Mouse (Mus musculus) v-Abl transformed pro-B cells (cell line): Measurements from ENCODE around the gene Sdk2.

Experiments used
- in situ Hi-C, 2 experiments: fragments of 400-800 bp; cut with MboI; formaldehyde crosslinking; loops; one replicate each; pipeline ENCODE4 v1.15.1; 2025; ENCODE audit not compliant: unreplicated experiment in 2 of 2

The Sdk2 gene

DNA sequence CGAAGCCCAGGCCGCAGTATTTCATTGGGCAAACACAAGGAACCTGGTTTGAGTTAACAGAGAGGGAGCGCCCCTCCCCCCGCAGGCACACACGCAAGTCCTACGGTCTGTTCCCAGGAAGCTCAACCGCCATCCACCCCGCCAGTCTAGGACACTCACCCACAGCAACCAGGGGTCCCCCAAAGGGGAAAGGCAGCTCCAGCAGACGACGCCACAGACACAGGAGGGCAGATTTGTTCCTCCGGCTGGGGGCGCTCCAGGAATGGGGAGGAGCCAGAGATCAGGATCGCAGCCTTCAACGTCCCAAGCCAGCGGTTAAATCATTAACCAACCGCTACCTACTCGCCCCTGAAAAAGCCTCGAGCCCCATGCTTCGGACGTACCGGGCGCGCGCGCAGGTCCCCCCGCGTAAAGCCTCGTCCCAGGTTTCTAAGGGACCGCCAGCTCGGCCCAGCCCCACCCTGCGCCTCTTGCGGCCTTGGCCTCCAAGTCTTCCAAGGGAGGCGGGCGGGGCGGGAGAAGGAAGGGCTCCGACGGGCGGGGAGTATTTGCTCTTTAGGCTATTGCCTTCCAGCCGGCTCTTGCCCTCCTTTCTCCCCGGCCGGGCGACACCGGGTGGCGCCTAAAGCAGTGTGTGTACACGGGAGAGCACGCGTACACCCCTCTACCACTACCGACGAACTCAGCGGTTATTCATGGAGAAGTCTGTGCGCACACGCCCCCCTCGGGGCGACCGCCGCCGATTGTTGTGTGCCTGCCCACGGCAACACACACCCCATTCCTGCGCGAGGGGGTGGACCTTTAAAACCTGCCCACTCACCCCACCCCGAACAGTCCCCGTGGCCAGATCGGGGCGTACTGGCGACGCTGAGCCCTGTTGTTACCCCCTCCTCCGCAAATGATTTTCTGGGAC is 316.0 kb downstream of the Sdk2 start:
- in situ Hi-C loops: no loop called here

DNA sequence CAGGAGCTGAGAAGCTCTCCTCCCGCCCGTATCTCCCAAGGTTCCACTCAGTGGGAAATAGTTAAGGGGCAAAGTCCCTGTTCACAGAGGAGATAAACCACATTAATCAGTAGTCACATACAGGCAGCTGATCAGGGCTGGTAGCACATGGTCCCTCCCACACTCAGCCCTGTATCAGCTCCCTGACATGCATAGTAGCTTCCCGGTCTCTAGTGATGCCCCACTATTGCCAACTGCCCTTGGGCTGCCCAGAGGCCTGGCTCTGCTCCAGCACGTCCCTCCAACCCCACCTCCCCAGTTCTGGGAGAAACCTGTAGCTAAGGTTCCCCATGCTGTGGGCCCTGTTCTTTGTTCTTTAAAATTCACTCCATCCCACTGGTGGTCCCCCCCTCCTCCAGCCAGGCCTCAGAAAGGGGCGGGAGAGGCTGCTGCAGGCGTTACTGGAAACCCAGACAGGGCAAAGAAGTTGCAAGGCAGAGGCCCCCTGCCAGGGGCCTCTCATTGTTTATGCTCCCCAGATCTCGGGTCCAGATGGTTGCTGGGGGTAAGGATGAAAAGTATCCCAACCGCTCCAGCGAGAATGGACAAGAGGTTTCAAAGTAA is 317.0 kb downstream of the Sdk2 start:
- in situ Hi-C loops: no loop called here

DNA sequence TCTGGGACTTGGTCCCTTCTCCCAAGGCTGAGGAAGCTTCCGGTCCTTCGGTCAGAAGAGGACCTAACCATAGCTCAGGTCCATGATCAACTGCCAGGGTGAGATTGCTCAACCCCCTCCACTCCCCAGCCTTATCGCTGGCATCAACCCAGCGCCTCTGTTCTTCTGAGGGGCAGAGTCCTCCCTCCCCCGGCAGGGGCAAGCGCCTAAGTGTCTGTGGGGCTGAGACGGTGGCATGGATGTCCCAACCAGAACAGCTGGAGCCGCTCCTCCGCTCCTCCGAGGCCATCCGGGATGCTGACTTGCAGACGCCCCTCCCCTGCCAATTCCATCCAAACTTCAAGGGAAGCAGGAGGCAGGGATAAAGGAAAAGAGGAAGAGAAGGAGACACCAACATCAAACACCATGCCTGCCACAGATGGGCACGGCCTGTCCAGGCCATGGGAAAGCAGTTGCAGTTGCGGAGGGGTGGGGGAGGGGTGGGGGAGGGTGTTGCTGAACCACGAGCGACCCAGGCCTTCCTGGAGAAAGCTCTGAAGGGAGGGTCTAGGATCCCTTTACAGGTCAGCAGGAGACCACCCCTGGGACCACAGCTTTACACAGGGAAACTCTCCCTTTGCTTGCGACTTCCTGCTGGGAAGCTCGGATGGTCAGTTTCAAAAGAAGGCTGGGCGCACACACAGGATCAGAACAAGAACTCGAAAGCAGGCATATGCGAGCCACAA is 317.9 kb downstream of the Sdk2 start:
- in situ Hi-C loops: no loop called here

DNA sequence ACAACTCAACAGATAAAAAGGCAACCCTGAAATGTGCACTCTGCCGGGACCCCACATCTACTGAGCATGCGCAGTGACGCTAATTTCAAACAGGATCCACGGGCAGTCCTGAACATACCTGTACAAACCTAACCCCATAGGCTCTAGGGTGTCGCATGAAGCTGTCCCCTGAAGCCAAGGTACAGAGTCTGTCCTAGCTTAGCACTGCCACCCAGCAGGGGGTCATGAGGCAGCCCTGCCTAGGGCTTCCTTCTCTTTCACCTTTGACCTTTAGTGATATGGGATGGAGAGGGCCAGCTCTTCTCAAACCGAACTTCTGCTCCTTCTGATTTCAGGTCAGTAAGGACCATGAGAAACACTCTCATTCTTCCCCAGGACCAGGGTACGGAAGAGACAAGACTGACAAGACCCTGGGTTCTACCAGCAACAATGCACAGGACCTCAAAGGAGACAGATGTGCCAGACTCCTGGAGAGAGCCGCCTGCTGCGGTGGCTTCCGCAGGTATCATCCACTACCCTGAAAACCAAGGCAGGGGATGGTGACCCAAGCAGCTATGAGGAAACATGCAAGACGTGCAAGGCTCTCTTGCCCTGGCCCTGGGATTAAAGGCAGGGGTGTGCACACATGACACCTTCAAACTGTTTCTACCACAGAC is 319.0 kb downstream of the Sdk2 start:
- in situ Hi-C loops: no loop called here

DNA sequence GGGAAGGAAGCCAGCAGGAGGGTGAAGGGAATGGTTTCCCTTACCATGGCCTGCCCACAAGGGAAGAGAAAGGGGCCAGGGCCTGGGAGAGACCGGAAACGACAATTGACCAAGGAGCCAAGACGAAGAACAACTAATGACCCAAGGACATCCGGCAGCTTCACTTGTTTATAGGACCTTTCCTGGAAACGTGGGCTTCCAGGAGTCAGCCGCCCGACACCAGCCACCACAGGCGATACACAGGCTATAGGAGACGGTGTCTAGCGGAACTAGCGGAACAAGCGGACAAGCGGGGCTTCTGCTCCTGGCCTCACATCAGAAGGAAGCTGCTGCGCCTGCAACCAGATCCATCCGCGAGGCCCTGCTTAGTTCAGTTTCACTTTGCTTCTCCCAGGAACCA is 319.8 kb downstream of the Sdk2 start:
- in situ Hi-C loops: no loop called here

DNA sequence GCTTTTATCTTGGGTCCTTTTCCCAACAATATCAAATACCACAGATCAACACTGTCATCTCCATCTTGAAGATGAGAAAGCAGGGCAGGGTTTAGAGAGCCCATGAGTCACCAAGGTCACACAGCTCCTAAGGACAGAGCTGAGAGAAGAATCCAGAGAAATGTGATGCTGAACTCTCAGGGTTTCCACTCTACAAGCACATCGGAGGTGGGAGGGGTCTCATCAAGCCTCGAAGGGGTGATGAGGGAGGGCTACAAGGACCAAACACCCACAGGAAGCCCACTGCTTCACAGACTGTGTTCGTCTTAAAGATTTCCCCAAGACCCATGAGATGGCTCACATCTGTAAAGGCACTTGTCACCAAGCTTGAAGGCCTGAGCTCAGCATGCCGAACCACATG is 320.9 kb downstream of the Sdk2 start:
- in situ Hi-C loops: no loop called here

DNA sequence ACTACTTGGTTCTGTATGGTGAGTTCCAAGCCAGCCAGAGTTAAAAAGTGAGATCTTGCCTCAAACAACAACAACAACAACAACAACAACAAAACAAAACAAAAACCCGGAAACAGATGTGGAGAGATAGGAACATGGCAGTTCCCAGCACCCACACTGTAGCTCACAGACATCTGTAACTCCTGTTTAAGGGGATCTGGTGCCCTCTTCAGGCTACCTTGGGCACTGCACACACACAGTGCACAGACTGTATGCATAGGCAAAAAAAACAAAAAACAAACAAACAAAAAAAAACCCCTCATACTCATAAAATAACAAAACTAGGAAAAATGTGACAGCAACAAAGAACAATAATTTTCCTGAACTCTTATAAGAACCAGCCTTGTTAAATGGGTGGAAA is 323.8 kb downstream of the Sdk2 start:
- in situ Hi-C loops: no loop called here

DNA sequence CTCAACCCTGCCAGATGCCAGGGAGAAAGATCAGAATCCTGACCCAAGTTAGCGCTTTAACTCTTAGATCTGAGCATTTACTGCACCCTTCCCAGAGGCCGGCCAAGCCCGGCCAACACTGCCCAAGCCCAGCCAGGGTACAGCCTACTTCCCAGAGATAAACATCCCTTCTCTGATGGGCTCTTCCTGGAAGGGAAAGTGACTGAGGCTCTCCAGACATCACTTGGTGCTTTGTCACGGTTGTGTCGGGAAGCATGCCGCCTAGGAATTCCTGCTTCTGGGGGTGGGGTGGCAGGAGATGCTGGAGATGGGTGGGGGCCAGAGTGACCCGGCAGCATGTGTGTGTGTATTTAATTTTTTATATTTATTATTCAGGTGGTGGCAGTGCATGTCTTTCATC is 326.7 kb downstream of the Sdk2 start:
- in situ Hi-C loops: no loop called here

DNA sequence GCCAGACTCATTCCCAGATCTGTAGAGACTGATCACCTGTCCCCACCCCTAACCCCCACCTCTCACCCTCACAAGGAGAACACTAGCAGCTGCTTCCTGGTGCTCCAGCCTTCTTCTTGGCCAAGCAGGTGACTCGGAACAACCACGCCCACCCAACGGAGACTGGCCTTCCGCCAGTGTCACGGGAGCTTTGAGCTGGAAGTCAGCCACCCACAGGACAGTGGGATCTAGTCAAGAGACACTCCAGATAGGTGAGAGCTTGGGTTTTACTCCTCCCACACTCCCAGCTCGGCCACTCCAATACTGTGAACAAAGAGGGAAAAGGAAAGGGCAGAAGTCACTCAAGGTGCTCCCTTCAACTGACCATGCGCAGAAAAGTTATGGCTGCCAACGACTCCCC is 327.6 kb downstream of the Sdk2 start:
- in situ Hi-C loops: no loop called here

DNA sequence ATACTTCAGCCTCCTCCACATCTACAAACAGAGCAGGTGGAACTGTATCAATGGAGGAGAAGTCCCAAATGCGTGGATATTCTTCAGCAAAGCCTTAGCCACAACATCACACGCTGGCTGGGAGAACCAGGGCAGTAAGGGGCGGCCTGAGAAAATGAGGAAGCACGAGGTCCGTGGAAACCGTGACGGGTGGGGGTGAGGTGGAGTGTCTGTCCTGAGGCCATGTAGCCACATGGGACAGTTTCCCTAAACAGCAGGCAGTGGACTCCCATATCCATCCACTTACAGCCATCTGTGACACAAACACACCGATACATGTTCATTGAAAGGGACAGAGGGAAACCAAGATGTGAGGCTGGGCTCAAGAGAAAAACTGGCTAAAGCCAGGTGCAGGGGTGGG is 328.9 kb downstream of the Sdk2 start:
- in situ Hi-C loops: no loop called here

DNA sequence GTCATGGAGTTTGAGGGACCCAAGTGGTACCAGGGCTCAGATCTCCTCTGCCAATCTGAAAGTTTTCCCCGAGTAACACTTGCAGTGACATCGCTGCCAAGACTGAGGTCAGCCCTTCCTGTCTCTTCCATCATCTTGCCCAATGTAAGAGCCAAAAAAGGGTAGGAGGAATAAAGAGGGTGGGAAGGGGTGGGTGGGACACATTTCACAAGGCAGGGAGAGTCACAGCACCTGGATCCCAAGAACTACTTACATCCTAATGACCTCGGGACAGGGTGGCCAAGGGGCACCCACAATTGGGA is 329.3 kb downstream of the Sdk2 start:
- in situ Hi-C loops: no loop called here

DNA sequence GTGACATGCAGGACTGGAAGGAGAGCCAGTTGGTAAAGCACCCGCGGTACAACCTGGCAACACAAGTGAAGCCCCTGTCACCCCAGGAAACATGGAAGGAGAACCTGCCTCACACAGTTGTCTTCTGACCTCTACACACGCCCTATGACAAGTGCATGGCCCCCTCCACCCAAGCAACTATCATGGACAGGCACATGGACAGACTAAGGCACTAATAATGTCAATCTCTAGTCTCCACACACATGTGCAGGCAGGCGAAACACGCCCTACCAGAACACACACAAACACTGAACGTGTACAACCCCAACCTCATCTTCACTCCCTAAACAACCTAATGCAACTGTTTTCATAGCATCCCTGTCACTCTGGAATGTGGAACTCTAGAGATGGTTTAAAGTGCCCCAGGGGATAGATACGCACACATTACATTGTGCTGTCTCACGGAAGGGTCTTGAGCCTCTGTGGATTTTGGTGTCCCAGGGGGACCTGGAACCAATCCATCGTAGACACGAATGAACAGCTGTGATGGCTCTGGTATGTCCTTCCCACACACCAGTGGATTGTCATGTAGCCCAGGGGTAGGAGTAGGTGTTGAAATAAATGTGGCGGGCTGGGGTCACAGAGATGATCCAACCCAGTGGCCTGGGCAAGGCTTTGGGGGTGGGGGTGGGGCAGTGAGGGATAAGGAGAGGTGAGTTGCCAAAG is 329.8 kb downstream of the Sdk2 start:
- in situ Hi-C loops: no loop called here

DNA sequence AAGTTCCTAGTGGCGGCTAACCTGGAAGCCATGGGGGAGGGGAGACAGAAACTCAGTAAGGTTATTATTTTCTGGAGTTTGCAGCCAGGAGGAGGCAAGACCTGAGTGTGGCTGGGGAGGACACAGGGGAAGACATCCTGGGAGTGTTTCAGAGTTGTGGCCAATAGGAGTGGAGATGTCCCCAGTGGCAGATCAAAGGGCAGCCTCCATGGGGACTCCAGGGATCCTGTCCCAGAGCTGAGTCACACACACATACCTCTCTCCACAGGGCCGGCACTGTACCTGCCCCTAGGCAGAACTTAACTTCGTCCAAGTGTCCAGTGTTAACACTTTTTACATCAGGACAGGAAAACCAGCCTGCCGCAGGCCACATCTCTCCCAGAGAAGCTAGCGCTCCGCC is 331.7 kb downstream of the Sdk2 start:
- in situ Hi-C loops: no loop called here

DNA sequence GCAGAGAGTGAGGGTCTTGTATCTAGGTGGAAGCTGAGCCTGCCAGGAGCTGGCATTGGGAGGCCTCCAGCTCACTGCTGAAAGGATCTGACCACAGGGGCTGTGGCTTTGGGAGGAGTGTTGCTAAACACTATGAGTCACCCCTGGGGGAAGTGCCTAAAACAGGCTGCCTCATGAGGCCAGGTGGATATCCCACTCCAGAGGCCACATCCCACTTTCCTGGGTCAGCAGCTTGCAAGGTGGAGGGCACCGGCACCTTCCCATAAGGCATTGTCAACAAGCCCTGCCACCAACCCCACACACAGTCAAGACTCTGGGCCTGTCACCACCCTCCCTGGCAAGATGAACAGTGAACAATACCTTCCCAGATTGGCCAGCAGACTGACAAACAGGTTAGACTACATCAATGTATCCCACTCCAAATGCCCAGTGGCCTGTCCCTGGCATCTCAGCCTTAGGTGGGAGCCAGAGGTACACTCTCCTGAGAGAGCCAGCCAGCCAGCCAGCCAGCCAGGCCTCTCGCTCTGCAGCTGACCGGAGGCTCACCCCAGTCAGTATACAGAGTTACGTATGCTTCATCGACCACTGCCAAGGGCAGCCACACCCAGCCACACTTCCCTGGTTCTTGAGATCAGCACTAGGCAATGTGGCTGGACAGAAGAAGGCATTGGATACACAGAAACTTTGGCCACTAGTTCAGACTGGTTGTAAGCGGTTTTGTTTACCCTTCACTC is 333.0 kb downstream of the Sdk2 start:
- in situ Hi-C loops: no loop called here

DNA sequence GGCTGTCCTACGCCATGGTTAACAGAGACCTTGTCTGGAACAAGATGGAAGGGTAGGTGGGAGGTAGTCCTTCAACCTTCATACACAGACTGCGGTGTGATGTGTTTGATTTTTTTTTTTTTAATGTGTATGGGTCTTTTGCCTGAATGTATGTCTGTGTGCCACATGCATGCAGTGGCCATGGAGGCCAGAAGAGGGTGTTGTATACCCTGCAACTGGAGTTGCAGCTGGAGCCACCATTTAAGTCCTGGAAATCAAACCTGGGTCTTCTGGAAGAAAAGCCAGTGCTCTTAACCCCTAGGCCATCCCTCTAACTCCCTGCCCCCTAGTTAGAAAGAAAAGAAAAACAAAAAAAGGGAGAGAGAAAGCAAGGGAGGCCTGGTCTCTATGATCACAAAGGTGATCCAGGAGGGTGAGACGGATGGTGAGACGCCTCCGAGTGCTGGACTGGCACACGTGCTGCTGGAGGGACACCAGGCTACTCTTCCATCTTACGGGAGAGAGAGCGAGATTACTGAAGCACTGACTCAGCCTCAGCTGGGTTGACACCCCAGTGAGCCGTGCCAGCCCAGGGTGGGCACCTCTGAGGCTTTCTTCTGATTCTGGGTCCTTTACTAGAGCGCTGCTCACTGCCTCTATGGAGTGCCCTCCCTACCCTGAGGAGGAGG is 334.8 kb downstream of the Sdk2 start:
- in situ Hi-C loops: no loop called here

DNA sequence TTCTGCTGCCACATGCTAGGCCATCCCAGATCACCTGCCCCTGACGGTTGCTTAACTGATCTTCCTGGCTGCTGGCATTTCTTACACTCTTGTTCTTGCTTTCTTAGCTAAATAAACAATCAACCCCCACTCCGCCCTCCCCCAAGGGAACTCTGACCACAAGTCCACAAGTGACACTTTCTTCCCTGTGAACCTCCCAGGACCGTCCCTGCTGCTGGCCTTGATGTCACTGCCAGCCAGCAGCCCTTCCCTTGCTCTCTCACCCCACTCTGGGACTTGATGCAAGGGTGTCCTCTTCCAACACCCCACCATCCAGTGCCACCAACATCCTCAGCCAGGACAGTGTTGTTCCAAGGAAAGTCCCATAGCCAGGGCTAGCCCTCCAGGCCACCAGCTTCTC is 336.0 kb downstream of the Sdk2 start:
- in situ Hi-C loops: no loop called here

DNA sequence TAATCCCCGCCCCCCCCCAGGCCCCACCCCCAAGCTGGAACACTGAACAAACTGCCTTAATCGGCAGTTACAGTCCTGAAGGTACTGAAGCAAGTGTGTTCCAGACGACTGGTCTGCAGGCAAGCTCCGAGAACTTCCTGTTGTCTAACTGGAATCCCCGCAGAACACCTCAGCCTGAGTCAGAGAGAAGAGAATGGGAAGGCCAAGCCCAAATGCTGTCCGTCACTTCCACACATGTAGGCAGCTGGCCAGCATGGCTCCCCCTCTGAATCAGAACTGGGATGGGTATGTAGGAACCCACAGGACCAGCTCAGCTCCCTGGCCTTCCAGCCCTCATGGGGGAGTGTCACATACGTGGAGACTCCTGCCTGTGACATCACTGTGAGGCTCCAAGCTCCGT is 336.9 kb downstream of the Sdk2 start:
- in situ Hi-C loops: no loop called here

DNA sequence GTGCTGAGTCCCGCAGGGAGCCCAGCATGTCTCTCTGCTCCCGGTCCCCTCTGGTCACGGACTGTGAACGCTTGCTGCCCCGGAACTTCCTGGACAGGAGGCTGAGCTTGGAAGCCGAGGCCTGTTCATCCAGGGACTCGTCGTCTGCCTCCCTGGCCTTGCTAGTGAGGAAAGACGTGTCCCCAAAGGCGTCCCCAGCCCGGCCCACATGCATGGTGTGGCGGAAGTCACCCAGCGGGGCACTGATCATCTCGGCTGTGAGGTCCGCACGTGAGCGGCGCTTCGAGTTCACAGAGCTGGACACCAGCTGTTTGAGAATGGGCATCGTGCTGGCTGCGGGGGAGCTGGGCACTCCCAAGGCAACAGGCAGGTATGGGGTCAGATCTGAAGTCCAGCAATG is 337.6 kb downstream of the Sdk2 start:
- in situ Hi-C loops: no loop called here

DNA sequence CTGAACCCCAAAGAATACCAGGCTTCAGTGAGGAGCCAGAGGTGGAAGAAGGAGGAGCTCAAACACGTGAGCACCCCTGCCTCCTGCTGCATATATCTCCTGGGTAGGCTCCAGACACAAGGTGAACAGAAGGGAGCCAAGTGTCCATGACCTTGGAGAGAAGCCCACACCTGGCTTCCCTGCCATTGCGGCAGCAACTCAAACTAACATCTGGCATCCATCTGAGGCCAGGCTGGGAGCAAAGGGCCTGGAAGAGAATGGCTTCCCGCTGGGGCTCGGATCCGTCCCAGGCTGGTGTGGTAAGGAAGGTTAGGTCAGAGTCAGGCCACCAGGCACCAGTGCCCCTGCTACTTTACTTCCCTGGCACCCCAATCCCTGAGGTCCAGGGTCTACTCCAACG is 338.9 kb downstream of the Sdk2 start:
- in situ Hi-C loops: no loop called here
